Mouse (Mus musculus): ENCODE data around the gene Epha3. TPM values are rescaled to one million over a fixed set of nuclear protein-coding genes. Genes with fewer than 3 reads are reported as not detected.
A peak's percentile ranks its signal among the peaks of the same experiment; 100 is the strongest.

The Epha3 gene
- total RNA-seq, 2 experiments from 2014 or later: 17.5 to 17.6 TPM

DNA sequence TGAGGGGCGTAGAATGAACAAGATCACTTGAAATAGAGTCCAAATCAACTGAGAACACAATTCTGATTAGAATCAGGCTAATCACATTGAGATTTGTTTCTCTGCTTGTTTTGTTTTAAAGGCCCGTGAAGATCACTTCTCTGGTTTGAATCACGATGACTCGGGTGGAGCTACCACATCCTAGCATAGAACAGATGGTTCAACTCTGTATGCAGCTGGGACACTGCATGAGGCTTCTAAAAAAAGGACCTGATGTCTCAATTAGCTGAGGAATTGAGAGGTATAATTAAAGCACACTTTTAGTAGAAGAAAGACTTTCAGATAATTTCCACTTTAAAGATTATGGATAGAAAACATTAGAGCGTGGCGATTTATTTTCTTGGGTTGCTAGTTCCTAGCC is 242.1 kb downstream of the Epha3 start:
- Histone ChIP-seq H3K4me3 (no peak overlapping the region), H3K27ac (no peak overlapping the region)
- TF ChIP-seq CTCF (conservative IDR thresholded peaks at IDR 0.05): no peak
- peak in 1 of 2 experiments; percentile 12 for DNase-seq (ENCODE audit: low spot score in 2 of 2)

DNA sequence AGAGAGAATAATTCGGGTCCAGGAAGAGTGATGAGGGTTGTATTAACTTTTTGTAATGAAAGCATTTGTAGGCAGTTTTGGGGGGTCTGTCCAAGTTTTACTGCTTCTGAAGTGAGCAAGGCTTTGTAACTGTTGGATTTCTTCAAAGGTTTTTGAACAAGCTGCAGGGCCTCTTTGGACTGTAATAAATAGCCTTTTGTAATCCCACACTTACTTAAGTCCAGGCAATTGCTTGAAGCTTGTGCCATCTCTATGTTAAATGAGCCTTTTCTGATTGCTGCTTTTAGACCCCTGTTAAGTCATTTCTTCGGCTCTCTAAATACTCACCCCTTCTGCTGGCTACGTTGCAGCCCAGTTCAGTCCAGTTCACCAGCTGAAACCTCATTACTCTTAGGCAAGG is 248.6 kb downstream of the Epha3 start:
- no peak for TF ChIP-seq CTCF (conservative IDR thresholded peaks at IDR 0.05)
- DNase-seq (ENCODE audit: low spot score in 2 of 2): no peak
- Histone ChIP-seq H3K27ac (no peak overlapping the region), H3K4me3 (no peak overlapping the region)

GRCm38 (mm10) chr16:63613006-63613405 is 251.0 kb downstream of the Epha3 start:
- TF ChIP-seq CTCF (conservative IDR thresholded peaks at IDR 0.05): no peak
- no peak for DNase-seq (ENCODE audit: low spot score in 2 of 2)
- no peak overlapping the region for H3K27ac ChIP-seq
- H3K4me3 ChIP-seq: no peak overlapping the region

- H3K27ac ChIP-seq: no peak overlapping the region
- H3K4me3 ChIP-seq: no peak overlapping the region
- TF ChIP-seq CTCF (conservative IDR thresholded peaks at IDR 0.05): no peak
- DNase-seq (ENCODE audit: low spot score in 2 of 2): no peak
Measured at GRCm38 (mm10) chr16:63600229-63600628, 263.7 kb downstream of the Epha3 start.

- no peak for TF ChIP-seq CTCF (conservative IDR thresholded peaks at IDR 0.05)
- DNase-seq (ENCODE audit: low spot score in 2 of 2): peak in 1 of 2 experiments; percentile 17
- no peak overlapping the region for H3K4me3 ChIP-seq
- H3K27ac ChIP-seq: no peak overlapping the region
Measured at GRCm38 (mm10) chr16:63594656-63595055, 269.3 kb downstream of the Epha3 start.

GRCm38 (mm10) chr16:63569746-63570145 is 294.2 kb downstream of the Epha3 start:
- no peak for TF ChIP-seq CTCF (conservative IDR thresholded peaks at IDR 0.05)
- DNase-seq (ENCODE audit: low spot score in 2 of 2): no peak
- Histone ChIP-seq H3K4me3 (no peak overlapping the region), H3K27ac (no peak overlapping the region)

DNA sequence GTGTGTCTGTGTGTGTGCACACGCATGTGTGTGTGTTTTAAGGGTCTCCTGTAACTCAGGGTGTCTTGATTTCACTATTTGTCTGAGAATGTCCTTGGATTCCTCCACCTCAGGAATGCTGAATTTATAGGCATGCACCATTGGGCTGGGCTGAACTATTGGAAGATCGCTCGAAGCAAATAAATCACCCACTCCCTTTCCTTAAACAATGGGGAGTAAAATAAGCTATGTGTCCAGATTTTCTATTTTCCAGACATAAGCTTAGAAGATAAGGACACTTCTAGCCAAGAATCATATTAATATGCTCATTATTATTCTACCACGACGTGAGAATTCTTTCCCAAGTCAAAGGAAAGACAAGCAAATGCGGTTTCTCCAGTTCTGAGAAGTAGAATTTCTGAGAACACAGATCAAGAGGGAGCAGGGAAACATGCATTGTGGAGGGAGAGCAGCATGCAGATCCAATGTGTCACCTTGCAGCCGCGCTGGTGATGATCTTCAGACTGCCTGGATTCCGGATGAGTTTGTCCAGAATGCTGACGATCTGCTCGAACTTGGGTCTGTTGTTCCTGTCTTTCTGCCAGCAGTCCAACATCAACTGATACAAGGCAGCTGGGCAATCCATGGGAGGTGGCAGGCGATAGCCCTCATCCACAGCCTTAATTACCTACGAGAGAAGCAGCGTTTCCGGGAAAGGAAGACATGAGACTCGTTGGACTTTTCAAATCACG is 297.7 kb downstream of the Epha3 start:
- no peak overlapping the region for H3K27ac ChIP-seq
- no peak for TF ChIP-seq CTCF (conservative IDR thresholded peaks at IDR 0.05)
- DNase-seq (ENCODE audit: low spot score in 2 of 2): no peak
- no peak overlapping the region for H3K4me3 ChIP-seq

GRCm38 (mm10) chr16:63556410-63557146 is 307.4 kb downstream of the Epha3 start:
- TF ChIP-seq CTCF (conservative IDR thresholded peaks at IDR 0.05): no peak
- Histone ChIP-seq H3K27ac (no peak overlapping the region), H3K4me3 (no peak overlapping the region)
- DNase-seq (ENCODE audit: low spot score in 2 of 2): no peak

DNA sequence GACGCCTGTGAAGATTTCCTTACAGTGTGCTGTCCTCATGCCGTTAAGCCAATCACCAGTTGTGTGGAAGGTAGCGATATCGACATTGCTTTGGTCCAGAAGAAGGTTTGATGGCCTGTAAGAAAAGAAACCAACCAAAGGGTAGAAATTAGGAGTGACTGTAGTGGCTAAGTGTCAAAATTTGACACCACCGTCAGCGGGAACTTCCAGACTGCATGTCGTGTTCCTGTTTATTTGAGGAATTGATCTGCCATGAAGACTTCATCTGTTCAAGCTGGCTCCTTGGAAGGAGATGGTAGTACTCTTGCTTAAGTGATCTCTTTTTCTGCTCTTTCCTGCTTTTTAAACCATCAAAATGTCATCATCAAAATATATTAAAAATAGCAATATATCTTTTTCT is 311.4 kb downstream of the Epha3 start:
- H3K27ac ChIP-seq: no peak overlapping the region
- no peak overlapping the region for H3K4me3 ChIP-seq
- no peak for DNase-seq (ENCODE audit: low spot score in 2 of 2)
- TF ChIP-seq CTCF (conservative IDR thresholded peaks at IDR 0.05): no peak

GRCm38 (mm10) chr16:63539489-63539888 is 324.5 kb downstream of the Epha3 start:
- TF ChIP-seq CTCF (conservative IDR thresholded peaks at IDR 0.05): no peak
- Histone ChIP-seq H3K27ac (no peak overlapping the region), H3K4me3 (no peak overlapping the region)
- no peak for DNase-seq (ENCODE audit: low spot score in 2 of 2)

DNA sequence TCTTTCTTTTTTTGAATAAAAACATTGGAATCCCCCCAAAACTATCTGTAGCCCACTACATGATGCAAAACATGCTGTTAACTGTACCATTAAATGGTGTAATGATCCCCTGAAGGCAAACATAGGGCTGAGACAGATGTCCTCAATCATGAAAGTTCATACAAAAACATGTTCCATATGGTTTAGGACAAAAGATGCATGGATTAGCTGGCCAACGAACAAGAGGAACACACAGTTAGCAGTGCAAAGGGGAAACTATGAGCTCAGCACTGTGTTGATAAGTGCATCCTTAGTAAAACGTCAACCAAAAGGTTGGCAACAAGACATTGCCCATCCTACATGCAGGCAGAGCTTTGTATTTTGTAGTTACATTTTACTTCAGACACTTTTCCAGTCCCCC is 335.2 kb downstream of the Epha3 start:
- Histone ChIP-seq H3K4me3 (no peak overlapping the region), H3K27ac (no peak overlapping the region)
- TF ChIP-seq CTCF (conservative IDR thresholded peaks at IDR 0.05): no peak
- no peak for DNase-seq (ENCODE audit: low spot score in 2 of 2)

- H3K27ac ChIP-seq: no peak overlapping the region
Measured at GRCm38 (mm10) chr16:63517636-63518035, 346.3 kb downstream of the Epha3 start.

GRCm38 (mm10) chr16:63510069-63510468 is 353.9 kb downstream of the Epha3 start:
- DNase-seq (ENCODE audit: low spot score in 2 of 2): no peak
- H3K4me3 ChIP-seq: no peak overlapping the region
- TF ChIP-seq CTCF (conservative IDR thresholded peaks at IDR 0.05): no peak
- H3K27ac ChIP-seq: no peak overlapping the region

More at GRCm38 (mm10) chr16:63517636-63518035, 346.3 kb downstream of the Epha3 start:
- no peak overlapping the region for H3K4me3 ChIP-seq
- DNase-seq (ENCODE audit: low spot score in 2 of 2): no peak
- no peak for TF ChIP-seq CTCF (conservative IDR thresholded peaks at IDR 0.05)

GRCm38 (mm10) chr16:63506437-63506836 is 357.5 kb downstream of the Epha3 start:
- no peak for TF ChIP-seq CTCF (conservative IDR thresholded peaks at IDR 0.05)
- no peak for DNase-seq (ENCODE audit: low spot score in 2 of 2)
- Histone ChIP-seq H3K27ac (no peak overlapping the region), H3K4me3 (no peak overlapping the region)

All from layer of hippocampus, adult 2 months (tissue).